Comparison of ENCODE assay signal across 28 mouse cellular contexts in genomic region chr2:146121551-146121950, GRCm38 (mm10).
"Had no signal": no experiment of that assay in that cellular context is flagged by ENCODE, and none has a peak within 500 bp of the region (broad histone marks: within the 10 kb centered on the region; RNA-seq: fewer than 3 reads in every experiment).

No protein-coding gene starts in this region.

- H3K9ac ChIP-seq: embryonic facial prominence, embryonic 12.5 days; embryonic facial prominence, embryonic 13.5 days; embryonic facial prominence, embryonic 15.5 days; forebrain, embryonic 12.5 days; forebrain, embryonic 13.5 days; forebrain, embryonic 15.5 days; heart, embryonic 12.5 days; heart, embryonic 13.5 days had no signal

- ATAC-seq: forebrain, embryonic 13.5 days; forebrain, embryonic 14.5 days; forebrain, embryonic 15.5 days; forebrain, embryonic 16.5 days had no signal

- DNase-seq: cerebellum, adult 2 months; cerebellum, adult 8-10 months; cerebellum, adult 9-10 months; cerebellum, adult 9-11 months; cerebellum, postnatal 25 days; embryo, embryonic 11 days; gastrocnemius, adult 2 months; gastrocnemius, postnatal 10 days; gastrocnemius, postnatal 14 days; gastrocnemius, postnatal 25 days; gastrocnemius, postnatal 36 days; heart, adult 18-20 months; heart, adult 2 months had no signal

- H3K27me3 ChIP-seq: embryonic facial prominence, embryonic 12.5 days; embryonic facial prominence, embryonic 13.5 days; embryonic facial prominence, embryonic 15.5 days; forebrain, embryonic 15.5 days; heart, embryonic 12.5 days; heart, embryonic 13.5 days had no signal

- H3K27ac ChIP-seq: embryonic facial prominence, embryonic 10.5 days; embryonic facial prominence, embryonic 12.5 days; embryonic facial prominence, embryonic 13.5 days; embryonic facial prominence, embryonic 15.5 days; forebrain, embryonic 10.5 days; forebrain, embryonic 12.5 days; forebrain, embryonic 13.5 days; forebrain, embryonic 15.5 days; gastrocnemius, adult 2 months; heart, adult 2 months; heart, embryonic 10.5 days; heart, embryonic 13.5 days had no signal

- H3K4me2 ChIP-seq: embryonic facial prominence, embryonic 12.5 days; embryonic facial prominence, embryonic 13.5 days; embryonic facial prominence, embryonic 15.5 days; forebrain, embryonic 12.5 days; forebrain, embryonic 13.5 days; forebrain, embryonic 15.5 days; heart, embryonic 11.5 days; heart, embryonic 12.5 days; heart, embryonic 13.5 days had no signal

- H3K9me3 ChIP-seq: embryonic facial prominence, embryonic 10.5 days; embryonic facial prominence, embryonic 12.5 days; embryonic facial prominence, embryonic 13.5 days; embryonic facial prominence, embryonic 15.5 days; forebrain, embryonic 10.5 days; forebrain, embryonic 12.5 days; forebrain, embryonic 13.5 days; forebrain, embryonic 15.5 days; heart, embryonic 10.5 days; heart, embryonic 12.5 days; heart, embryonic 13.5 days had no signal

- H3K36me3 ChIP-seq: embryonic facial prominence, embryonic 10.5 days; embryonic facial prominence, embryonic 12.5 days; embryonic facial prominence, embryonic 13.5 days; embryonic facial prominence, embryonic 15.5 days; forebrain, embryonic 10.5 days; forebrain, embryonic 12.5 days; forebrain, embryonic 15.5 days; heart, embryonic 10.5 days; heart, embryonic 12.5 days; heart, embryonic 13.5 days had no signal

- H3K4me3 ChIP-seq: embryonic facial prominence, embryonic 10.5 days; embryonic facial prominence, embryonic 12.5 days; embryonic facial prominence, embryonic 13.5 days; embryonic facial prominence, embryonic 15.5 days; erythroblast, embryonic 14.5 days; forebrain, embryonic 10.5 days; forebrain, embryonic 12.5 days; forebrain, embryonic 13.5 days; forebrain, embryonic 15.5 days; gastrocnemius, adult 2 months; heart, adult 2 months; heart, embryonic 10.5 days; heart, embryonic 12.5 days; heart, embryonic 13.5 days had no signal

- H3K4me1 ChIP-seq: embryonic facial prominence, embryonic 12.5 days; heart, embryonic 10.5 days; heart, embryonic 12.5 days; heart, embryonic 13.5 days had no signal
